Mouse (Mus musculus) layer of hippocampus, postnatal 25 days (tissue): ENCODE results near the gene Apobec1. TPM values are rescaled to one million over a fixed set of nuclear protein-coding genes. Genes with fewer than 3 reads are reported as not detected.

ENCODE experiments used
- total RNA-seq, 2 experiments: library from RNA; stranded (reverse); gene quantifications; 2 replicates each; pipeline ENCODE4 v1.2.3; 2021

Gene Apobec1
- total RNA-seq, 2 experiments from 2014 or later: 1.7 to 2.9 TPM

Other genes starting within 250 kb of the Apobec1 start
- gene Rimklb, start 103.7 kb downstream of the Apobec1 start, total RNA-seq: 10 to 100 TPM; 81.8 to 84.1 TPM
- under 1 TPM in 1 of 2 experiments, not detected in 1; 0.23 TPM for gene Mfap5, start 96.6 kb downstream of the Apobec1 start, total RNA-seq
- not detected for gene Aicda, start 48.6 kb downstream of the Apobec1 start, total RNA-seq
- not detected for gene Gdf3, start 7.6 kb upstream of the Apobec1 start, total RNA-seq
- gene Dppa3, start 24.0 kb upstream of the Apobec1 start, total RNA-seq: not detected
- gene Nanog, start 105.0 kb upstream of the Apobec1 start, total RNA-seq: not detected
- 100 to 1,000 TPM; 115 to 119 TPM for gene Slc2a3, start 199.2 kb upstream of the Apobec1 start, total RNA-seq
- gene Foxj2, start 217.5 kb upstream of the Apobec1 start, total RNA-seq: 10 to 100 TPM; 27.5 to 29.0 TPM